Mouse (Mus musculus) embryo, embryonic 10 days (tissue): ENCODE results near the gene Rapgef4.
A peak's percentile ranks its signal among the peaks of the same experiment; 100 is the strongest.

Experiments used
- DNase-seq: peaks from one replicate; pipeline ENCODE4 v3.0.0-alpha.2; 2015; ENCODE audit warnings: low spot score

Rapgef4 gene

GRCm38 (mm10) chr2:72278247-72278873 lies 297.3 kb downstream of the Rapgef4 start:
- DNase-seq, result no peak

- DNase-seq, result no peak
Measured at GRCm38 (mm10) chr2:72280524-72280923, 299.5 kb downstream of the Rapgef4 start.

GRCm38 (mm10) chr2:72281971-72282370 lies 300.9 kb downstream of the Rapgef4 start:
- DNase-seq, result no peak

- no peak for DNase-seq
Measured at GRCm38 (mm10) chr2:72282733-72283132, 301.7 kb downstream of the Rapgef4 start.

GRCm38 (mm10) chr2:72284689-72285088 lies 303.6 kb downstream of the Rapgef4 start:
- DNase-seq, result no peak

GRCm38 (mm10) chr2:72285256-72285887 lies 304.3 kb downstream of the Rapgef4 start, which contains the start of gene Map3k20:
Map3k20 (plus strand) TSS chr2:72285637.
- DNase-seq, result peak; percentile 85

- peak; percentile 31 for DNase-seq
Measured at GRCm38 (mm10) chr2:72285888-72286661, 305.0 kb downstream of the Rapgef4 start.

GRCm38 (mm10) chr2:72287142-72287541 lies 306.1 kb downstream of the Rapgef4 start:
- DNase-seq, result no peak

GRCm38 (mm10) chr2:72288932-72289534 lies 308.0 kb downstream of the Rapgef4 start:
- no peak for DNase-seq

GRCm38 (mm10) chr2:72291103-72291502 lies 310.1 kb downstream of the Rapgef4 start:
- no peak for DNase-seq

GRCm38 (mm10) chr2:72292573-72292972 lies 311.5 kb downstream of the Rapgef4 start:
- DNase-seq, result no peak

- DNase-seq, result no peak
Measured at GRCm38 (mm10) chr2:72294994-72295393, 314.0 kb downstream of the Rapgef4 start.

- no peak for DNase-seq
Measured at GRCm38 (mm10) chr2:72296984-72297715, 316.1 kb downstream of the Rapgef4 start.

- DNase-seq, result peak; percentile 27
Measured at GRCm38 (mm10) chr2:72297716-72298082, 316.7 kb downstream of the Rapgef4 start.

GRCm38 (mm10) chr2:72298406-72298805 lies 317.4 kb downstream of the Rapgef4 start:
- DNase-seq, result peak; percentile 69

GRCm38 (mm10) chr2:72301194-72301916 lies 320.3 kb downstream of the Rapgef4 start:
- no peak for DNase-seq

GRCm38 (mm10) chr2:72305738-72306137 lies 324.7 kb downstream of the Rapgef4 start:
- no peak for DNase-seq
